Mouse (Mus musculus) hematopoietic stem cell, adult 5-6 weeks (primary cell): ENCODE measurements around the gene Ncoa3. TPM values are rescaled to one million over a fixed set of nuclear protein-coding genes. Genes with fewer than 3 reads are reported as not detected.
A peak's percentile ranks its signal among the peaks of the same experiment; 100 is the strongest.

Source experiments
- ATAC-seq, 2 experiments: fragments of 125-278 bp in 1 of 2; replicated peaks in 1 of 2; 2 replicates each; pipeline ENCODE4 v1.8.0; 2016 to 2017; ENCODE audit warnings: inconsistent platforms in 2 of 2, mild to moderate bottlenecking in 2 of 2, moderate number of reproducible peaks in 2 of 2, low read depth in 1 of 2, moderate TSS enrichment in 1 of 2; ENCODE audit not compliant: low FRiP score in 2 of 2, poor library complexity in 2 of 2, severe bottlenecking in 2 of 2, insufficient read depth in 1 of 2, low TSS enrichment in 1 of 2
- total RNA-seq: library from RNA; stranded (forward); fragments of 172-1452, 232-1000 nt; gene quantifications from 2 replicates; pipeline ENCODE4 v1.2.3, GENCODE M21; 2017

The Ncoa3 gene
- total RNA-seq, 1 experiment from 2014 or later = 31.0 TPM

DNA sequence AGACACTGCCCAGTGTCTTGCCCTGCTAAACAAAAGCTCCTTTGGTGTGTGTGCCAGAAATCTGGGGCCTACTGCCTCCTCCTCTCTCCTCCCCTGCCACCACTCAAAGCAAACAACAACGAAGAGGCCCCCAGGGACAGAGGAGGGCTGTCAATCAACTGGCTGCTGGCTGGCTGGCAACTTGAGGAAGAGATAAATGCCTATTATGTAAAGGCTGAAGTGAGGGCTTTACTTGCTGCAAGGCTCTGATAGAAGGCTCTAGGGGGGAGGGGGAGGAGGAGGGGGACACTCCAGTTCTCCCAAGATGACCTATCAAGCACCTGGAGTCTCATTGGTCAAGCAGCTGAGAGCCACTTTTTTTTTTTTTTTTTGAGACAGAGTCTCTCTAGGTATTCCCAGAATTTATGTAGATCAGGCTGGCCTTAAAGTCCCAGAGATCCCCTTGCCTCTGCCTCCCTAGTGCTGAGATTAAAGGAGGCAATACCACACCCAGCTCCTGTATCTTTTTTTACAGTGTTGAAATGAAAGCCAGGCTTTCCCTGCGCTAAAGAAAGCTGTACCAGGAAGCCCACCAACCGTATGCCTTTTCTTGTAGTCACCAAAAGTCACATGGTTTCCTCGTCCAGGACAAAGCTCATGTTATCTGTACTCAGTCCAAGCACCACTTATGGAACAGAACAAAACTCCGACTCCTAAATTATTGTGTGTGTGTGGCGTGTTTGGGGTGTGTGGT lies 24.4 kb upstream of the Ncoa3 start:
- ATAC-seq = no peak

DNA sequence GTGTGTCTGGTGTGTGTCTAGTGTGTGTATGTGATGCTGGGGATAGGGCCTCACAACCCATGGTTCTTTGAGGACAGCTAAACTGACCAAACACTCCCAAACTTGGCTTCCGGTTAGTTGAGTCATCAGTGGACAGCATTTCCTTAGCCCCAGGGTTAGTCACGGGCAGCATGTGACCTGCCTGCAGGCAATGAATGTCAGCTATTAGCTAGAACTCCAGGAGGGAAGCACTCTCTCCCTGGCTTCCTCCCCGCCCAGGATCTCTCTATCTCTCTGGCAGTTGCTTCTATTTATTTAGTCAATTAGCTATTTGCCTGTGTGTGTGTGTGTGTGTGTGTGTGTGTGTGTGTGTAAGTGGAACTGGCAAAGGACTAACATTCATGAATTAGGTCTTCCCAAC lies 23.6 kb upstream of the Ncoa3 start:
- ATAC-seq = no peak

DNA sequence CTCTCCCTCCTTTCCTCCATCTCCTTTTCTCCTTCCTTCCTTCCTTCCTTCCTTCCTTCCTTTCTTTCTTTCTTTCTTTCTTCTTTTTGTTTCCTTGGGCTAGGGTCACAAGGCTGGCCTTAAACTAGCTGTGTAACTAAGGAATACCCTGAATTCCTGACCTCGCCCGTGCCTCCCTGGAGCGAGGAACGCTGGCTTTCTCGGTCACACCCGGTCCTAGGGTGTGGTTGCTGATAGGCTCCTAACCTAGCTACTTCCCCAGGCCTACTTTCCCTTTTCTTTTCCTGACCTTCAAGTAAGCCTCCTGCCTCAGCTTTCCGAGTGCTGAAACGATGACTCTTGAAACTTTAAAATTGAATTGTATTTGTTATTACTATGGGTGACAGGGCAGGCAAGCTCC lies 23.0 kb upstream of the Ncoa3 start:
- ATAC-seq = no peak

DNA sequence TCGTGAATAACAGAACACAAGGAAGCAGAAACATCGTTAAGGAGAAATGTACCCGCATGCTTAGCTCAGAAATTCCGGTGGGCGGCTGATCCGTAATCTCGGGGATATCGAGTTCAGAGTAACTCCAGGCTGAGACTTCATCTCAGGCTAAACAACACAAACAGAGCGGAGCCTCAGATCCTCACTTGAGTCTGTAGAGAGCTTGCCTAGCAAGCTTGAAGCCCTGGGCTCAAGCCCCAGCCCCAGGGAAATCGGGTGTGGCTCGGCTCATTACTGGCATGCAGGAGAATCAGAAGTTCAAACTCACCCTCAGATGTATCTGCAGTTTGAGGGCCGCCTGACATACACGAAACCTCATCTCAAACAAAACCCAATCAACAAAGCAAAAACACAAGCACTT lies 22.5 kb upstream of the Ncoa3 start:
- ATAC-seq = no peak

DNA sequence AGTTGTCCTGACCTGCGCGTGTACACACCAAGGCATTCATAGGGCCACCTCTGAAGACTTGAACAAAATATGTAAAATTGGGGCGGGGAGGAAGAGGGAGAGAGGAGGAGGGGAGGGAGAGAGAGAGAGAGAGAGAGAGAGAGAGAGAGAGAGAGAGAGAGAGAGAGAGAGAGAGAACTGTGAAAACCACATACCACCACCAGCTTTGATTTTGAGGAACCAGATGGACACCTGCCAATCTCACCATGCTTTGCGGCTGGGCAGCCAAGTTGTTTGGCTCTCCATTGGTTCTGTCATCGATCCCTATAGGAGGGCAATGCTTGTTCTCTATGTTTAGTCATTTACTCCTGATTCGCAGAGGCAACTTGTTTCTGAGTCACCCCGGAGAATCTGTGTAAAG lies 21.7 kb upstream of the Ncoa3 start:
- ATAC-seq = no peak

DNA sequence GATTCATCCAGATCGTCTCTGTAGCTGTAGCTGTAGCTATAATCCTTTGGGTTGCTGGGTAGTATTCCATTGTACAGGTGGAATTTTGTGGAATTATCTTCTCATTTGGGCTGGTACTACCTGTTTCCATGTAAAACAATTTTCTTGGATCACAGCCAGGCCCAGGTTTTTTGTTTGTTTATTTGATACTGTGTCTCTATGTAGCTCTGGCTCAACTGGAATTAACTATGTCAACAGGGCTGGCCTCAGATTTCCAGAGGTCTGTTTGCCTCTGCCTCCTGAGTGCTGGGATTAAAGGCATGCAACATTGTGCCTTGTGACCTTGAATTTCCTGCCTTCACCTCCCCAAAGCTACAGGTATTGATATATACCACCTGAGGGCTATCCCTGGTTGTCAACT lies 18.1 kb upstream of the Ncoa3 start:
- ATAC-seq = no peak

DNA sequence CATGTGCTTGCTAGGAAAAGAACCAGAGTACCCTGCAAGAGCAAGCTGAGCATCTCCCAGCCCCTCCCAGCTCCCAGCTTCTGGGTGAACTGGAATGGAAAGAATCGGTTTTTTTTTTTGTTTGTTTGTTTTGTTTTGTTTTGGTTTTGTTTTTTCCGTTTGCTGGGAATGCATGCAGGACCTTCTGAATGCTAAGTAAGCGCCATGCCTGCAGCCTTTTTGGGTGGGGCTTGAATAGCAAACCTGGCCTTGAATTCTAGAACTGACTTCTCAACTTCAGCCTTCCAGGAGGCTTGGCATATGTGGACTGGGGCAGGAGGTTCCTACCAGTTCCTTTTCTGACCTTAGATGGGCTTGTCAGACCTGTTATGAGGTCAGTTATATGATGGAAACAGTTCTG lies 16.2 kb upstream of the Ncoa3 start:
- ATAC-seq = no peak

DNA sequence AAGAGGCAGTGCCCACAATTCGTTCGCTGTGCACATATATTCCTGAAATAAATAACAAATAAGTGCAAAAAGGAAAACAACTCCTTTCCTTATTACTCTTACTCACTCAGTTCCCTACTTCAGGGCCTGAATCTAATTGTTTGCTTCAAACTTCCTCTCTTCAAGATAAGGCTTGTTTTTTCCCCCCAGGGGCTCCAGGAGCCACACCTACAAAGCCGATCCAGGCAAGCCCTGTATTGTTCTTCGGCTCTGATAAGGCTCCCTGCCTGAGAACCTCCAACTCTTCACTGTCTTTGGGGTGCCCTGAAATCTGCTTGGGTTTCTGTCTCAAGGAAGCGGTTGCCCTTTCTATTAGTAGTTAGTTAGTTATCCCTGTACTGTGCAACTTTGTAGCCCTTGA lies 15.6 kb upstream of the Ncoa3 start:
- no peak for ATAC-seq

DNA sequence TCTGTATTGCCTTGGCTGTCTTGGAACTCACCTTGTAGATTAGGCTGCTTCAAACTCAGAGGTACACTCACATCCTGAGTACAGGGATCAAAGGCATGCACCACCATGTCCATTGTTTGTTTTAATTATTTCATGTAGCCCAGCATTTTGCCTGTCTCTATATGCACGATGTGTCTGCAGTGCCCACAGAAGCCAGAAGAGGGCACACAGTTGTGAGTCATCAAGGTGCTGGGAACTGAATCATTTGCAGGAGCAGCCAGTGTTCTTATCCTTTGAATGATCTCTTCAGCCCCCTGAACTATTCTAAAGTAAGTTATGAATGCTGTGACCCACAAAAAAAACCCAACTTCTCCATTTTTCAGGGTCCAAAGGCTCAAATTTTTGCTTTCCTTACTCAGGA lies 14.3 kb upstream of the Ncoa3 start:
- no peak for ATAC-seq

DNA sequence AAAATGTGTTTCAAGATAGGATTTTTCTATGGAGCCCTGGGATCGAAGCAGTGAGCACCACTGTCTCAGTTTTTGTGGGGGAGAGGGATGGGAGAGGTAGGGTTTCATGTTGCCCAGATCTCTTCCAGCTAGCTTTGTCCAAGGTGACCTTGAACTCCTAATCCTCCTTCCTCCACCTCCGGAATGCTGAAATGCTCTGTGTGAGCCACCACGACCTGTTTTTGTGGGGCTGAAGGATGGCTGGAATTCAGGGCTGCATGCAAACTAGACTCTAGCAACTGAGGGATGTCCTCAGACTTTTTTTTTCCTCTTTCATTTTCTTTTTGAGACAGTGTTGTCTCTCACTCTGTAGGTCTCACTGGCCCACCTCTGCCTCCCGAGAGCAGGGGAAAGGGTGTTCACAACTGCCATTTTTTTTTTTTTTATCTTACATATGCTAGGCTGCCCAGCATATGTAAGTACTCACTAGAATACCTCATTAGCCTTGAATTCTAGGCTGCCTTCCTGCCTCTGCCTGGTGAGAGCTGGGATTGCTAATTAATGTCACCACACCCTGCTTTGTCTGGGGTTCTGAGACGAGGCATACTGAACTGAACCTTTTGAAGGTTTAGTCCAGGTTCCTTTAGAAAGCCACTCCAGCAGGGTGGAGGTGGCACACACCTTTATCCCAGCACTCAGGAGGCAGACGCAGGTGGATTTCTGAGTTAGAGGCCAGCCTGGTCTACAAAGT lies 11.0 kb upstream of the Ncoa3 start:
- ATAC-seq = no peak

DNA sequence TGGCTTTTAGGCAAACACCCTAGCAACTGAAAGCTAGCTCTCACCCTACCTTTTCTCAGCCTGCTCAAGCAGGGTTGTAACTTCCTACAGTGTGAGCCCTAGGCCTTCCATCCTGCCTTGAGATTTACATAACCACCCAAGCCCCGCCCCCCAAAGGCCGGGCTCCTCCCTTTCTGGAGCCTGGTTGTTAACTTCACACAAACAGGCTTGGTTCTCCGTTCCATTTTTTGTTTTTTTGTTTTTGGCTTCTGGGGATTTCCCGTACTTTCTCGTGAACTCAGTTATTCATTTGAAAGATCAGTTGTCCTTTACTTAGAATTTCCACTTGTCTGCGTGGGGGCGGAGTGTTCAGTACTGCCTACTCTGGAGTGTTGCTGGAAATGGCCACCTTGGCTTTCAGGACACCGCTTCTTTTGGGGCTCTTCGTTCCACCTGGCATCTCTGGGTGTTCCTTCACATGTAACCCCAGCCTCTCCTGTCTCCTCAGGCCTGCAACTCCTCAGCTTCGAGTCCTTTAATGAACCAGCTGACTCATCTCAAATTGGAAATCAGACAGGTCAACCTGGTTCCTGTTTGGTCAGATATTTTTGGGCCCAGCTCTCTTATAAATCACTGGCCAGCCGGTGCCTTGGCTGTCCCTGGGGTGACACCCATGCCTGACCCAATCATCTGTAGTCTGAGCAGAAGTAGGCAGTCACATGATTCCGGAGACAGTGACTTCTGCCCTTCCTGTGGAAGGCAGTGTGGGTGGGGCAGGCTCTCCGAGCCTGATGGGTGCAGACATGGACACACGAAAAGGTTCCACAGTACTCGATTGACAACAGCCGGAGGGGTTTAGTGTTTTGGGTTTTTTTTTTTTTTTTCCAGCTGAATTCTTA lies 9.7 kb upstream of the Ncoa3 start:
- peak; percentile 84 to 88 for ATAC-seq

DNA sequence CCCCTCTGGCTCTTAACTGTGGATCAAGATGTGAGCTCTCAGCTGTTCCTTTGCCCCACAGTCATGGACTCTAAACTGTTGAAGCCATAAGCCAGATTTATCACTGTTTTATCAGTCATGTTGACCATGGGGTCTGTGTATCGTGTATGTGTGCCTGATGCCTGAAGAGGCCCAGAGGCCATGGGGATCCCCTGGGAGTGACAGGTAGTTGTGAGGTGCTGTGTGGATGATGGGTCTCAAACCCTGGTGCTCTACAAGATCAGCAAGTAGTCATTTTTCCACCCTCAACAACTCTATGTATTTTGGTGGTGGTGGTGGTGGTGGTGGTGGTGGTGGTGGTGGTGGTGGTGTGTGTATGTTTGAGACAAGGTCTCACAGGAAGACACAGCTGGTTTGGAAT lies 8.1 kb upstream of the Ncoa3 start:
- no peak for ATAC-seq

DNA sequence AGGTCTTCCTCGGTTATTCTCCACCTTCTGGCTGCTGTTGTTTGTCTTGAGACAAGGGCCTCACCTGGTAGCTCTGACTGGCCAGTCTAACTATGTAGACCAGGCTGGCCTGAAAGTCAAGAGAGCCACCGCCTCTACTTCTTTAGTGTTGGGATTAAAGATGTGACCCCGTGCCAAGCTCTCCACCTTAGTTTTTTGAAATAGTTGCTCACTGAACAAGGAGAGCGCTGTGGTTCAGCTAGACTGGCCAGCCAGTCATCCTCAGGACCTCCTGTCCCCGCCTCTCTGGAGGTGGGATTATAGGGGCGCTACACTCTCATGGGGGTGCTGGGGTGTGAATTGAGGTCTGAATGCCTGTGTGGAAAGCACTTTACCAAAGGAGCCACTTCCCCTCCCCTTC lies 7.5 kb upstream of the Ncoa3 start:
- no peak for ATAC-seq

DNA sequence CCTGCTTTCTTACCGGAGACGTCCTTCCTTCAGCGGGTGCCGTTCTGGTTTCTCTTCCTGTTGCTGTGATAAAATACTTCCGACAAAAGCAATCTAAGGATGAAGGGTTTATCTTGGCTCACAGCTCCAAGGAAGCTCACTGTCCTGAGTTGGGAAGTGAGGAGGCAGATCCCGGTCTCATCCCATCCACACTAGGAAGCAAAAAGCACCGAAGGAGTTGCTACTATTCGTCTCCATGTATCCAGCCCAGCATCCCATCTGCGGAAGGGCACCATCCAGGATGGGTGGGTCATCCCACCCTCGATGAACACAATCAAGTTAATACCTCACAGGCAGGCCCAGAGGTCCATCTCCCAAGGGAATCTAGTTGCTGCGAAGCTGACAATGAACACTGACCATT lies 6.9 kb upstream of the Ncoa3 start:
- ATAC-seq = no peak

DNA sequence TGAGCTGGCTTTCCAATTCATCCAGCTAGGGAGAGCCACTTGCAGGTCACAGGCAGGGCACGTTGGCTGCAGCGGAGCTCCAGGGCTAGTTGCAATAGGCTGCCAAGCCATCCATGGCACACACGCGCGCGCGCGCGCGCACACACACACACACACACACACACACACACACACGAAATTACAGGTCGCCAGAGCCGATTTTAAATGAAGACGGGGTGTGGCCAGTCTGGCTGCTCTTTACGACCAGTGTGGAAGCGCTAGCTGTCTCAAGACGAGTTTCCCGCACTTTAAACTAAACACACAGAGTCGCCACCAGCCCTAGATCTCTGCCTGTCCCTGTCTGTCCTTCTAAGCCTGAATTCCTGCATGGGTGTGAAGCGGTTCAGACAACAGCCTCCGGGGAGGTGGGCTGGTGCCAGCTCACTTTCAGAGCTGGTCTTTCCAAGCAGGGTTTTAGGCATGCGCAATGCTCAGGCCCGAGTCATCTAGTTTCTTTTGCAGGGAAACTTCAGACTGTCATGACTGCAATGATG lies 5.4 kb upstream of the Ncoa3 start:
- peak in 1 of 2 experiments; percentile 19; a peak in 2 of 4 replicates for ATAC-seq

DNA sequence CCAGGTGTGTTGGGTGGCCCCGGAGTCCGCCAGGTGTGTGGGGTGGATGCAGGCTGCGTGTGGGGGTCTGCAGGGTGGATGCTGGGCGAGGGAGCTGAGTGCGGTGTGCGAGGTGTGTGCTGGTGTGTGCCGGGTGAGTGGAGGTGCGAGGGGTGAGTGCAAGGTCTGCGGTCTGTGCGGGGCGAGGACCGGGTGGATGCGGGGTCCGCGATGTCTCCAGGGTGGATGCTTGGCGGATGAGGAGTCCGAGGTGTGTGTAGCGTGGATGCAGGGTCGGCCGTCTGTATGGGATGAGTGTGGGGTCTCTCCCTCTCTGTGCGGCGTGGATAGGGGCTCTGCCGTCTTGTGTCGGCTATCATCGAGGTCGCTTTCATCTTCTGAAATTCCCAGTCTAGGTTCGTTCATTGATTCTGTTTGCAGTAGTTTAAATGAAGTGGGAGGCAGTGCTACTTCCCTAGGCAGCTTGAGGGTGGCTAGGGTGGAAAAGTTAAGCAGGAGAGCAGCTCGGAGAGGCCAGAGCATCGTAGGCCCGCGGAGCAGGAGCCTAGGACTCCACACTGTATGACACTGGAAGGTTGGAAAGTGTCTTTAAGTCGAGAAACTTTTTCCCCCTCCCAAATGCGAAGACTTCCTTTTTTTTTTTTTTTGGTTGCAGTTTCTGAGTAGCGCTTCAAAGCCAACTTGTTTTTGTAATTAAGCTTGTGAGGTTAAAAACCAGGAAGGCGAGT lies 901 bp downstream of the Ncoa3 start:
- peak in 1 of 2 experiments; percentile 9; a peak in 1 of 4 replicates for ATAC-seq

DNA sequence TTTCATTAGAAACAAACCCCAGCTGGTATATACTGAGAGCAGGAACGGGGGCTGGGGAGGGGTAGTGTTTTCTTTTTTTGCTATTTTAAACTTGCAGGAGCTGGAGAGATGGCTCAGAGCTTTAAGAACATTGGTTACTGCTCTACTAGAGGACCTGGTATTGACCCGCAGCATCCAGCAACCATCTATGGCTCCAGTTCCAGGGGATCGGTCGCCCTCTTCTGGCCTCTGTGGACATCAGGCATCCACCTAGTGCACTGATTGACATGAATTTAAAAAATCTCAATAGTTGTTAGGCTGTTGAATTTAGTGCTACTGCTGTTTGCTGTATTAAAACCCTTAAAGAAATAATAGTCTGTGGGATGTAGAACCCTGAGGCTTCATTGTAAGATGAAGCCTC lies 1.9 kb downstream of the Ncoa3 start:
- no peak for ATAC-seq
